In the genomic region with DNA sequence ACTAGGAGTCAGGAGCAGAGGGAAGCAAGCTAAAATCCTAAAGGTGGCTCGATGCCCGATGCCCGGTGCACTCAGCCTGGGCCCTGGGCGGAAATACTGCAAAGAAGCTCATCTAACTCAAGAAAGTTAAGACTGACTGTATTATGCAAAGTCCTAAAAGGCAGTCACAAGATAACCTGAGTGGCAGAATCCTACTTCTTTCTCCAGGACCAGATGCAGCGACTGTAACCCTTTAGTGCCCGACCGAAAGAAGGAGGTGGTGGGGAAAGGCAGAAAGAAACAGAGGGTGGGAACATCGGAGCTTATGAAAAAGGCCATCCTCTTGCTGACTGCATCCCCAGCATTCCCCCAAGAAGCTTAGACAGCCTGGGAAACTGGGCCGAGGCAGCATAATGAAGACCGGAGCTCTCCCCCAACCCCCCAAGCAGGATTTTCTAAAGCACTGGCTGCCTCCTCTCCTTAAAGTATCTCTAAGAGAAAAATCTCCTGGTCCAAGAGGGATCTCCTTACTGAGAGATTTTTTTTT, we compare ENCODE assay signal across 8 mouse cellular contexts.
DNase-seq lines count a peak whose midpoint lies in the region; ATAC-seq and TF ChIP-seq lines count a peak whose summit lies in the region.

No protein-coding gene starts in this region.

- peak; percentile 62 for ATAC-seq in frontal cortex, adult (ENCODE audit: low TSS enrichment)
- peak; percentile 73 for ATAC-seq in midbrain, embryonic 13.5 days

- WGBS in midbrain, embryonic 13.5 days, result 2% methylated on average over 10 of the region's 10 CpGs

- no peak for TF ChIP-seq CTCF in layer of hippocampus, adult 2 months (conservative IDR thresholded peaks at IDR 0.05)

- peak overlapping the region; percentile 71 for H3K9ac ChIP-seq in midbrain, embryonic 13.5 days (replicated peaks)

- H3K9me3 ChIP-seq in midbrain, embryonic 13.5 days, result no peaks in the 10 kb centered on the region

- H3K4me3 ChIP-seq in layer of hippocampus, adult 2 months, result peak overlapping the region; percentile 83
- H3K4me3 ChIP-seq in midbrain, embryonic 13.5 days (replicated peaks), result peak overlapping the region; percentile 64

- H3K4me1 ChIP-seq in midbrain, embryonic 13.5 days (replicated peaks), result peaks cover 22% of the 10 kb centered on the region

- 0 out of 2 replicates have a peak, but pooled peaks cover 2% of the 10 kb centered on the region for H3K27me3 ChIP-seq in midbrain, embryonic 13.5 days

- no peaks in the 10 kb centered on the region for H3K36me3 ChIP-seq in midbrain, embryonic 13.5 days

- peak; percentile 6 for DNase-seq in kidney, adult 18-20 months
- DNase-seq in kidney, adult 8-10 months, result no peak
- peak; percentile 60 for DNase-seq in cerebellum, adult 8-10 months
- peak; percentile 32 to 41 for DNase-seq in layer of hippocampus, adult 2 months (ENCODE audit: low spot score in 2 of 2)
- DNase-seq in testis, postnatal 10 days (ENCODE audit: low spot score), result peak; percentile 48
- no peak for DNase-seq in lung, postnatal 14 days

- peak overlapping the region; percentile 72 for H3K4me2 ChIP-seq in midbrain, embryonic 13.5 days (replicated peaks)

- peak overlapping the region; percentile 98 for H3K27ac ChIP-seq in layer of hippocampus, adult 2 months
- peak overlapping the region; percentile 75 for H3K27ac ChIP-seq in midbrain, embryonic 13.5 days

Comparison
In these comparisons a context has a peak if more than half of its experiments do, and no peak if none do; other contexts are left out.
1. DNase-seq: peak in kidney, adult 18-20 months (single experiment), cerebellum, adult 8-10 months (single experiment), layer of hippocampus, adult 2 months (2 of 2) and testis, postnatal 10 days (single experiment); none in kidney, adult 8-10 months (0 of 2) and lung, postnatal 14 days (single experiment).